Mouse (Mus musculus) bone marrow, adult 2 months (tissue): ENCODE measurements around the gene Cdc42ep5.

Experiments
- CTCF ChIP-seq: fragments of 200-500 bp; IDR thresholded peaks from 2 replicates; pipeline ENCODE4 v1.5.1; 2011; ENCODE audit warnings: low read length, control low read depth; ENCODE audit not compliant: control insufficient read depth, insufficient read depth
- POLR2A ChIP-seq: fragments of 200-500 bp; IDR thresholded peaks from 2 replicates; pipeline ENCODE4 v1.6.1; 2011; ENCODE audit warnings: low read depth, mild to moderate bottlenecking, control low read depth, low read length, borderline replicate concordance; ENCODE audit not compliant: control insufficient read depth

- peak; percentile 98 for TF ChIP-seq CTCF
- TF ChIP-seq POLR2A = no peak
Measured at GRCm38 (mm10) chr7:4130686-4131452, 33.8 kb downstream of the Cdc42ep5 start.
